Mouse (Mus musculus) hindbrain, embryonic 13.5 days (tissue): ENCODE measurements around the gene Osm. TPM values are rescaled to one million over a fixed set of nuclear protein-coding genes. Genes with fewer than 3 reads are reported as not detected.

Source experiments
- ATAC-seq: fragments of 200-750 bp; cut with Nextera tagmentation; 2 replicates; pipeline ENCODE4 v1.8.0; 2017; ENCODE audit warnings: moderate TSS enrichment; ENCODE audit not compliant: low FRiP score
- H3K27ac ChIP-seq: fragments of 300-500 bp; sonication (generic); 2 replicates; pipeline ENCODE4 v1.5.1; 2015; ENCODE audit warnings: inconsistent platforms, mild to moderate bottlenecking, moderate library complexity
- H3K27me3 ChIP-seq: fragments of 300-500 bp; sonication (generic); 2 replicates; pipeline ENCODE4 v1.6.1; 2015; ENCODE audit warnings: mild to moderate bottlenecking, inconsistent platforms
- H3K36me3 ChIP-seq: fragments of 300-500 bp; sonication (generic); 2 replicates; pipeline ENCODE4 v1.6.1; 2015; ENCODE audit warnings: mild to moderate bottlenecking, inconsistent platforms
- H3K4me1 ChIP-seq: fragments of 300-500 bp; sonication (generic); replicated peaks from 2 replicates; pipeline ENCODE4 v1.6.1; 2015; ENCODE audit warnings: inconsistent platforms
- H3K4me2 ChIP-seq: fragments of 300-500 bp; sonication (generic); 2 replicates; pipeline ENCODE4 v1.6.1; 2015; ENCODE audit warnings: inconsistent platforms, mild to moderate bottlenecking, moderate library complexity
- H3K4me3 ChIP-seq: fragments of 300-500 bp; sonication (generic); 2 replicates; pipeline ENCODE4 v1.5.1; 2015; ENCODE audit warnings: mild to moderate bottlenecking, inconsistent platforms
- H3K9ac ChIP-seq: fragments of 300-500 bp; sonication (generic); 2 replicates; pipeline ENCODE4 v1.6.1; 2015; ENCODE audit warnings: mild to moderate bottlenecking, inconsistent platforms
- H3K9me3 ChIP-seq: fragments of 300-500 bp; sonication (generic); 2 replicates; pipeline ENCODE4 v1.6.1; 2016; ENCODE audit warnings: inconsistent platforms
- WGBS: fragments of 180-500 bp; shearing (Covaris S2); methylation state at CpG from one replicate; pipeline ENCODE4 v1.1.7; 2015; 5-methylcytosine and 5-hydroxymethylcytosine counted together
- polyA plus RNA-seq: library from polyadenylated mRNA; unstranded; fragments of >200 nt; fragmentation: Nextera tagmentation; extraction: Ambion mirVana; gene quantifications from 2 replicates; pipeline ENCODE4 v1.2.1, GENCODE M21; 2015

The Osm gene
- polyA plus RNA-seq, 1 experiment from 2014 or later = 0.14 TPM

GRCm38 (mm10) chr11:4231435-4231834 lies 4.8 kb upstream of the Osm start:
- Histone ChIP-seq H3K36me3 (no peaks in the 10 kb centered on the region), H3K4me1 (no peaks in the 10 kb centered on the region), H3K9me3 (no peaks in the 10 kb centered on the region), H3K27ac (no peak overlapping the region), H3K27me3 (no peaks in the 10 kb centered on the region), H3K4me2 (no peak overlapping the region), H3K4me3 (no peak overlapping the region), H3K9ac (no peak overlapping the region)
- WGBS = 92% methylated on average over 2 of the region's 2 CpGs
- ATAC-seq = no peak

DNA sequence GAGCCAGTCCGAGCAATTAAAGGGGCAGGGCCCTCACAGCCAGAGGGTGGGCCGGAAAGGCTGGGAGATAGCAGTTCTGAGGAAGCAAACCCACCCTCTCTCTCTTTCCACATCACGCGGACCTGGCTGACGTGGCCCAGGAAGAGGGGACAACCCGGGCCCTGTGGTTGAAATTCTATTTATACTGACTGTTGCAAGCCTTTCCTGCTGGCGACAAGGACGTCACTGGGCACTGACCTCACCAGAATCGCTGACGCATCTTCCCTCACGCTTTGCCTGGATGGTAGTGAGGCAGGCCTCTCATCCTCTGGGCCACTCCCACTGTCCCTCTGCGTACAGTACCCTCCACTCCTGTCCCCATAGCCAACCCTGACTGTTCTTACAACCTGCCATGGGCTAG lies 3.6 kb upstream of the Osm start:
- Histone ChIP-seq H3K4me2 (no peak overlapping the region), H3K36me3 (no peaks in the 10 kb centered on the region), H3K4me3 (no peak overlapping the region), H3K4me1 (no peaks in the 10 kb centered on the region), H3K9ac (no peak overlapping the region), H3K9me3 (no peaks in the 10 kb centered on the region), H3K27me3 (no peaks in the 10 kb centered on the region), H3K27ac (no peak overlapping the region)
- 75% methylated on average over 12 of the region's 12 CpGs for WGBS
- ATAC-seq = no peak

GRCm38 (mm10) chr11:4235052-4235655 lies 1.1 kb upstream of the Osm start:
- Histone ChIP-seq H3K27me3 (no peaks in the 10 kb centered on the region), H3K4me1 (no peaks in the 10 kb centered on the region), H3K9ac (no peak overlapping the region), H3K27ac (no peak overlapping the region), H3K4me2 (no peak overlapping the region), H3K9me3 (no peaks in the 10 kb centered on the region), H3K4me3 (no peak overlapping the region), H3K36me3 (no peaks in the 10 kb centered on the region)
- no peak for ATAC-seq
- 87% methylated on average over 6 of the region's 6 CpGs for WGBS

DNA sequence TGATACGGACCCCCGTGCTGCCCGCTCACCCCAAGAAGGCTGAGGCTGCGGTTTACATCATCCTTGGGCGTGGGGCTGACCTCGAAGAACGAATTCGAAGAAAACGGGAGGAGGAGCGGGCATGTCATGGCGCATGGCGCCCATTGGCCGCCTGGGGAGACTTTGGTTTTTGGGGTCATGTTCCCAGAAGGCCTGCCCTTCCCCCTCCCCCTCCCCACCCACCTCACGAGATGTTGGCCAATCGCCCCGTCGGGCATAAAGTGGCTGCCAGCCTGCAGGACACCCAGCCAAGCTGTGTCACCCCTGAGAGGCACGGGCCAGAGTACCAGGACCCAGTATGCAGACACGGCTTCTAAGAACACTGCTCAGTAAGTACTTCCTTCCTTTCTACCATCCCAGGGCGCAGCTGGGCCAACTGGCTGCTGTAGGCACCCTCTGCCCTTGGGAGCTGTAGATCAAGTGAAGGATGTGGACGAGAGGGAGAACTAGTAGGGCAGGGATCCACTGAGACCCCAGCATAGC lies 387 bp downstream of the Osm start:
- Histone ChIP-seq H3K9me3 (no peaks in the 10 kb centered on the region), H3K4me3 (no peak overlapping the region), H3K4me2 (no peak overlapping the region), H3K9ac (no peak overlapping the region), H3K27me3 (no peaks in the 10 kb centered on the region), H3K4me1 (no peaks in the 10 kb centered on the region), H3K36me3 (no peaks in the 10 kb centered on the region), H3K27ac (no peak overlapping the region)
- no peak for ATAC-seq
- 91% methylated on average over 21 of the region's 21 CpGs for WGBS

DNA sequence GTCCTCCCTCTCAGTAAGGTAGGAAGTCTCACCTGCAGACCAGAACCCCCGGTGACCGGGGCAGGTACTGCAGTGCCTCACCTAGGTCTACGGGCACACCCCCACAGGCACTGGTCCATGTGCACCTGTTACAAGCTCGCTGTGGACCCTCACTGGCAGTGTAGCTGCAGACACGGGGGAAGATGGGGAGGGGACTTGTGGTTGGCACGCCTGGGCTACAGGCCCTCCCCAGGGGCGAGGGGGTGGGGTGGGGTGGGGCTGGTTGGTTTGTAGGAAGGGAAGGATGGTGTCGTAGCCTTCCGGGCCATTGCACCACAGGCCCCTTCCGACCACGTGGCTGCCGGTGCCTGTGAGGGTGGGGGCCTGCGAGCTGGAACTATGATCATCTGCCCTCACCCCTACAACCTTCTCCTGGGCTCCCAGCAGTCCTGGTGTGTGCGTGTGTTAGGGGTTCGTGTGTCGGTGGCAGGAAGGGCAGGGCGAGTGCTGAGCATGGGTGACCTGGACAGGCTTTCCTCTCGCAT lies 1.2 kb downstream of the Osm start:
- H3K27me3 ChIP-seq = no peaks in the 10 kb centered on the region
- H3K36me3 ChIP-seq = no peaks in the 10 kb centered on the region
- ATAC-seq = no peak
- no peak overlapping the region for H3K4me2 ChIP-seq
- no peak overlapping the region for H3K9ac ChIP-seq
- no peak overlapping the region for H3K27ac ChIP-seq
- no peaks in the 10 kb centered on the region for H3K9me3 ChIP-seq
- no peak overlapping the region for H3K4me3 ChIP-seq
- 88% methylated on average over 18 of the region's 18 CpGs for WGBS
- H3K4me1 ChIP-seq = no peaks in the 10 kb centered on the region

DNA sequence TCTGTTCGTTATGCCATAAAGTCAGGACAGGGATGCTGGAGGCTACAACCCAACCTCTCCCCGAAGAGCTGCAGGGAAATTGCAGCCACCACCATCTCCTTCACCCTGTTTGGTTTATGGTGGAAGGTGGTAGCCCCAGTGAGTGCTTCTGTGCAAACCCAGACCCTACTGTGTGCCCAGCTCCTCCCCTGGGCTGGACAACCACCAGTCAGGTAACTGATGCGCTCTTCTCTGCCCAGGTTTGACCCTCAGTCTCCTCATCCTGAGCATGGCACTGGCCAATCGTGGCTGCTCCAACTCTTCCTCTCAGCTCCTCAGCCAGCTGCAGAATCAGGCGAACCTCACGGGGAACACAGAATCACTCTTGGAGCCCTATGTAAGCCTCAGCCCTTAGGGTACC lies 1.9 kb downstream of the Osm start:
- Histone ChIP-seq H3K9me3 (no peaks in the 10 kb centered on the region), H3K4me1 (no peaks in the 10 kb centered on the region), H3K36me3 (no peaks in the 10 kb centered on the region), H3K9ac (no peak overlapping the region), H3K4me2 (no peak overlapping the region), H3K4me3 (no peak overlapping the region), H3K27ac (no peak overlapping the region), H3K27me3 (no peaks in the 10 kb centered on the region)
- no peak for ATAC-seq
- WGBS = 91% methylated on average over 6 of the region's 6 CpGs

DNA sequence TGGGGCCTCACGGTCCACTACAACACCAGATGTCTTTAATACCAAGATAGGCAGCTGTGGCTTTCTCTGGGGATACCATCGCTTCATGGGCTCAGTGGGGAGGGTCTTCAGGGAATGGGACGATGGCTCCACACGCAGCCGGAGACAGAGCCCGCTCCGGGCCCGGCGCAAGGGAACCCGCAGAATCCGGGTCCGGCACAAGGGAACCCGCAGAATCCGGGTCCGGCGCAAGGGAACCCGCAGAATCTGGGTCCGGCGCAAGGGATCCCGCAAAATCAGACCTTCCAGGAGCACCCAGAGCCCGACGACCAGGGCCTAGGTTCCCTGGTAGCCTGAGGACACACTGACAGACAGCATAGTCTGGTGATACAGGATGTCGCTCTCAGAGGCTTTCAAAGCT lies 3.5 kb downstream of the Osm start:
- WGBS = 91% methylated on average over 23 of the region's 23 CpGs

DNA sequence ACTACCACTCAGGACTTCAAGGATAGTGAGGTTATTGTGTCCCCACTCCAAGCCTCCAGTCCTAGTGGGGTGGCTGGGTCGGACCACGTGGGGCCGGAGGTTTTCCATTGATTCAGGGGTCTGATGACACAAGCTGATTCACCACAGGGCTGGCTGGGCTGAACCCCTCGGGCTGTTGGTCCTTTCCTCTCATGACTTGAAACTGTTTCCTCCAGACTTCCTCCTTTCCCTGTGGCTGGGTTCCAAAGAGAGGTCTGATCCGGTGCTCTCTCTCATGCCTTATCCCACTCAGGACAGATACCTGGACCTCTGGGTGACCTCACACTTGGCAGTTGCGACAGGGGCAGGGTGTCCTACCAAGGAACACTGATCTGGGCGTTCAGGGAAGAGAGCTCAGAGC lies 3.9 kb downstream of the Osm start:
- WGBS = 81% methylated on average over 7 of the region's 7 CpGs
- Histone ChIP-seq H3K4me1 (no peaks in the 10 kb centered on the region), H3K27me3 (no peaks in the 10 kb centered on the region)

More for the DNA sequence above, 3.5 kb downstream of the Osm start:
- Histone ChIP-seq H3K4me3 (no peak overlapping the region), H3K9me3 (no peaks in the 10 kb centered on the region), H3K27ac (no peak overlapping the region), H3K36me3 (no peaks in the 10 kb centered on the region), H3K4me1 (no peaks in the 10 kb centered on the region), H3K9ac (no peak overlapping the region), H3K4me2 (no peak overlapping the region), H3K27me3 (no peaks in the 10 kb centered on the region)
- ATAC-seq = no peak

DNA sequence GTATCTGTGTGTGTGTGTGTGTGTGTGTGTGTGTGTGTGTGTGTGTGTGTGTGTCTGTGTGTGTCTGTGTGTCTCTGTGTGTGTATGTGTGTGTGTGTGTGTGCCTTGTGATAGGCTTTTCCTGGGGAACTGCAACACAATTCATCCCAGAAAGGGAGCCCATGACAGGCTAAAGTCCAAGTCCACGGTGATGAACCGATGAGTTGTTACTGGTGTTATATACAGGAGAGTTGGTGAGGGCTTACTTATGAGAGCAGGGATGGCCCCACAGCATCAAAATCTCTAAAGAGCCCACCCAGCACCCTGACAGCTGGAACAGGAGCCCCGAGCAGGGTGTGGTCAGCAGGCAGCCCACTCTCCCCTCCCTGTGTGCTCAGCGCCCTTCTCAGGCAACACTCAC lies 5.0 kb downstream of the Osm start:
- 72% methylated on average over 4 of the region's 4 CpGs for WGBS
- Histone ChIP-seq H3K36me3 (no peaks in the 10 kb centered on the region), H3K4me2 (no peak overlapping the region), H3K9ac (no peak overlapping the region), H3K27me3 (no peaks in the 10 kb centered on the region), H3K9me3 (no peaks in the 10 kb centered on the region), H3K4me1 (no peaks in the 10 kb centered on the region), H3K4me3 (no peak overlapping the region), H3K27ac (no peak overlapping the region)
- ATAC-seq = no peak

More for the DNA sequence above, 3.9 kb downstream of the Osm start:
- H3K27ac ChIP-seq = no peak overlapping the region
- ATAC-seq = no peak
- no peak overlapping the region for H3K9ac ChIP-seq
- H3K36me3 ChIP-seq = no peaks in the 10 kb centered on the region
- no peak overlapping the region for H3K4me2 ChIP-seq
- no peaks in the 10 kb centered on the region for H3K9me3 ChIP-seq
- no peak overlapping the region for H3K4me3 ChIP-seq

GRCm38 (mm10) chr11:4246126-4246525 lies 9.9 kb downstream of the Osm start:
- Histone ChIP-seq H3K4me1 (no peaks in the 10 kb centered on the region), H3K9ac (no peak overlapping the region), H3K9me3 (no peaks in the 10 kb centered on the region), H3K4me2 (no peak overlapping the region), H3K36me3 (no peaks in the 10 kb centered on the region), H3K27ac (no peak overlapping the region), H3K27me3 (no peaks in the 10 kb centered on the region), H3K4me3 (no peak overlapping the region)
- WGBS = 75% methylated on average over 6 of the region's 6 CpGs
- ATAC-seq = no peak

- H3K36me3 ChIP-seq = no peaks in the 10 kb centered on the region
- H3K9me3 ChIP-seq = no peaks in the 10 kb centered on the region
- WGBS = 72% methylated on average over 4 of the region's 4 CpGs
- H3K27ac ChIP-seq = no peak overlapping the region
- H3K27me3 ChIP-seq = no peaks in the 10 kb centered on the region
- H3K9ac ChIP-seq = no peak overlapping the region
- H3K4me2 ChIP-seq = no peak overlapping the region
- H3K4me1 ChIP-seq = no peaks in the 10 kb centered on the region
- no peak overlapping the region for H3K4me3 ChIP-seq
- no peak for ATAC-seq
Observed at GRCm38 (mm10) chr11:4246623-4247022, 10.4 kb downstream of the Osm start.

- Histone ChIP-seq H3K27ac (no peak overlapping the region), H3K9ac (no peak overlapping the region), H3K4me2 (no peak overlapping the region), H3K9me3 (no peaks in the 10 kb centered on the region), H3K36me3 (no peaks in the 10 kb centered on the region), H3K4me1 (no peaks in the 10 kb centered on the region), H3K27me3 (no peaks in the 10 kb centered on the region), H3K4me3 (no peak overlapping the region)
- ATAC-seq = no peak
- WGBS = 80% methylated on average over 14 of the region's 14 CpGs
Observed at GRCm38 (mm10) chr11:4247201-4247959, 11.2 kb downstream of the Osm start.

GRCm38 (mm10) chr11:4249151-4249550 lies 12.9 kb downstream of the Osm start:
- Histone ChIP-seq H3K4me1 (no peaks in the 10 kb centered on the region), H3K9me3 (no peaks in the 10 kb centered on the region), H3K36me3 (no peaks in the 10 kb centered on the region), H3K27ac (no peak overlapping the region), H3K9ac (no peak overlapping the region), H3K4me3 (no peak overlapping the region), H3K4me2 (no peak overlapping the region), H3K27me3 (no peaks in the 10 kb centered on the region)
- ATAC-seq = no peak
- 98% methylated on average over 3 of the region's 3 CpGs for WGBS
